Mouse (Mus musculus): ENCODE results near the gene Xpo6. TPM values are rescaled to one million over a fixed set of nuclear protein-coding genes. Genes with fewer than 3 reads are reported as not detected.
A peak's percentile ranks its signal among the peaks of the same experiment; 100 is the strongest.

Xpo6 gene
- polyA plus RNA-seq, 1 experiment from 2014 or later: 20.0 TPM

DNA sequence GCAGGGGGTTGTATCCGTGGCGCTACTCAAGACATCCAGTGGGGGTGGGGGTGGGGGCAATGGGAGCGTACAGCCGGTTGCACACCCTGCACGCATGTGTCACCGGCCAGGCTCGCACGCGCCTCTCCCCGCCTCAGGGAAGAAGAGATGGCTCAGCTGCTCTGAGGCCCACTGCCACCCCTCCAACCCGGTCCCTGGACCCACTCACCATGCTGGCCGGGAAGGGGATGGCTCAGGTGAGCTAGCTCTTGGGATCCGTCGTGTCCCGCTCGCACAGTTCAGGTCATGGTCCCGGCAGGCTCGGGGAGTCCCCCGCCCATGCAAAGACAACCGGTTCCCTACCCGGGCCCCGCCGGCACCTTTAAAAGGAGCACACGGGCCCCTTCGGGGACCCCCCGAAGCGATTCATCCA lies 604 bp downstream of the Xpo6 start:
- 2% methylated on average over 24 of the region's 27 CpGs for WGBS
- Histone ChIP-seq H3K4me2 (replicated peaks; ENCODE audit: low read depth) (peak overlapping the region; percentile 94), H3K9ac (ENCODE audit: low read depth, low read length) (peak overlapping the region; percentile 98), H3K4me3 (ENCODE audit: low read depth, low read length) (peak overlapping the region; percentile 91), H3K36me3 (ENCODE audit: control insufficient read depth, insufficient read depth) (no peaks in the 10 kb centered on the region), H3K4me1 (replicated peaks; ENCODE audit: control insufficient read depth, insufficient read depth, low read length) (no peaks in the 10 kb centered on the region), H3K27ac (ENCODE audit: low read depth, low read length) (peak overlapping the region; percentile 91), H3K9me3 (ENCODE audit: control insufficient read depth) (no peaks in the 10 kb centered on the region), H3K27me3 (replicated peaks; ENCODE audit: control insufficient read depth, insufficient read depth, low read length) (no peaks in the 10 kb centered on the region)
- no peak for TF ChIP-seq CTCF (IDR thresholded peaks at IDR 0.05; ENCODE audit: low read depth)
- ATAC-seq: peak; percentile 58

- peak overlapping the region; percentile 98 for H3K9ac ChIP-seq (ENCODE audit: low read depth, low read length)
- H3K27ac ChIP-seq (ENCODE audit: low read depth, low read length): no peak overlapping the region
- H3K9me3 ChIP-seq (ENCODE audit: control insufficient read depth): no peaks in the 10 kb centered on the region
- H3K27me3 ChIP-seq (replicated peaks; ENCODE audit: control insufficient read depth, insufficient read depth, low read length): no peaks in the 10 kb centered on the region
- no peaks in the 10 kb centered on the region for H3K36me3 ChIP-seq (ENCODE audit: control insufficient read depth, insufficient read depth)
- ATAC-seq: no peak
- H3K4me1 ChIP-seq (replicated peaks; ENCODE audit: control insufficient read depth, insufficient read depth, low read length): no peaks in the 10 kb centered on the region
- H3K4me2 ChIP-seq (replicated peaks; ENCODE audit: low read depth): peak overlapping the region; percentile 94
- TF ChIP-seq CTCF (IDR thresholded peaks at IDR 0.05; ENCODE audit: low read depth): no peak
- peak overlapping the region; percentile 91 for H3K4me3 ChIP-seq (ENCODE audit: low read depth, low read length)
- WGBS: 5% methylated on average over 1 of the region's 1 CpGs
Measured at GRCm38 (mm10) chr7:126198926-126199325, 1.4 kb downstream of the Xpo6 start.

DNA sequence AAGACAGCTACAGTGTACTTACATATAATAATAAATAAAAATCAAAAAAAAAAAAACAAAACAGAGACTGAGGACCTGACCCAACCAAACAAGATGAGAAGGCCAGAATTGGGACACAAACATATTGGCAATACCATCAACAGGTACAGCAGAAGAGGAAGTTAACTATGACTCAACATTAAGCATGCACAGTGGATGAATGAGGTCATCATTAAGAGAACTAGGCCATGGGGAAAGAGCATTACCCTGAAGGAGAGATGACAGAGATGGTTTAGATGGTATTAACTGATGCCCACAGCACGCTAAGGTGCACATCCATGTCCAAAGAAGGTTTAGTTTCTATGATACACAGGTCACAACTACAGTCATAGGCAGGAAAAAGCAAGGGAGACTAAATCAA lies 6.1 kb downstream of the Xpo6 start:
- Histone ChIP-seq H3K4me1 (replicated peaks; ENCODE audit: control insufficient read depth, insufficient read depth, low read length) (no peaks in the 10 kb centered on the region), H3K4me3 (ENCODE audit: low read depth, low read length) (no peak overlapping the region), H3K27ac (ENCODE audit: low read depth, low read length) (no peak overlapping the region), H3K9ac (ENCODE audit: low read depth, low read length) (no peak overlapping the region), H3K36me3 (ENCODE audit: control insufficient read depth, insufficient read depth) (no peaks in the 10 kb centered on the region), H3K27me3 (replicated peaks; ENCODE audit: control insufficient read depth, insufficient read depth, low read length) (no peaks in the 10 kb centered on the region), H3K9me3 (ENCODE audit: control insufficient read depth) (no peaks in the 10 kb centered on the region), H3K4me2 (replicated peaks; ENCODE audit: low read depth) (no peak overlapping the region)
- TF ChIP-seq CTCF (IDR thresholded peaks at IDR 0.05; ENCODE audit: low read depth): no peak
- ATAC-seq: no peak
- WGBS: 100% methylated on average over 1 of the region's 1 CpGs

DNA sequence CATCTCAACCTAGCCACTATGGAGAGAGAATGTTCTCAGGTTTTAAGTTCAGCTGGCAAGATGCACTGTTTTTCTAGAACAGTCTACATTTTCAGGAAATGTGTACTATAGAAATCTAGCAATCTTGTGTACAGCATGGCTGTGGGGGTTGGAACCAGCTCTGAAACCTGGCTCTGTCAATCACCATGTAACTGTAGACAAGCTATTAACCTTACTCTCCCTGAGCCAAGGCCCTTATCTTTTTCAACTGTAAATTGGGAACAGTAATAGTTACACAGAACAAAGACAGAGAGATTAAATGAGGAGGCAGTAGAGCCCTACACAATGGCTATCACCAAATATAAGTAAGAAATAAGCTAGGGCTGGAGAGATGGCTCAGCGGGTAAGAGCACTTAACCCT lies 8.8 kb downstream of the Xpo6 start:
- Histone ChIP-seq H3K4me1 (replicated peaks; ENCODE audit: control insufficient read depth, insufficient read depth, low read length) (no peaks in the 10 kb centered on the region), H3K36me3 (ENCODE audit: control insufficient read depth, insufficient read depth) (no peaks in the 10 kb centered on the region), H3K9me3 (ENCODE audit: control insufficient read depth) (no peaks in the 10 kb centered on the region), H3K9ac (ENCODE audit: low read depth, low read length) (no peak overlapping the region), H3K27me3 (replicated peaks; ENCODE audit: control insufficient read depth, insufficient read depth, low read length) (no peaks in the 10 kb centered on the region), H3K4me2 (replicated peaks; ENCODE audit: low read depth) (no peak overlapping the region), H3K27ac (ENCODE audit: low read depth, low read length) (no peak overlapping the region), H3K4me3 (ENCODE audit: low read depth, low read length) (no peak overlapping the region)
- 89% methylated on average over 1 of the region's 1 CpGs for WGBS
- no peak for TF ChIP-seq CTCF (IDR thresholded peaks at IDR 0.05; ENCODE audit: low read depth)
- ATAC-seq: no peak

DNA sequence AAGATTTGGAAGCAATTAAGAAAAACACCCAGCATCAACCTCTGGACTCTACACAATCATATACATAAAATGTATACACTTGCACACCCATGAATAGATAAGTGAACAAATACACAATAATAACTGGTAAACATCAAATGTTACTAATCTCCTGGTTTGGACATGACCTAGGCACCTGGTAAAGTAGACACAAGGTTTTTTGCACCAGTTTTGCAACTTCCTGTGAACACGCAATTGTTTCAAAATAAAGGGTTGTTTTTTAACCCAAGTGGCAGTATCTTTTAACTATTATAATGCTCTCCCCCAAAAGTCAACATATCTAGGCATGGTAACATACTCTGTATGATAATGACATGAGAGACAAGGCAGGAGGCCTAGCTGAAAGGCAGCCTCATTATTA lies 10.8 kb downstream of the Xpo6 start:
- ATAC-seq: no peak
- H3K9me3 ChIP-seq (ENCODE audit: control insufficient read depth): no peaks in the 10 kb centered on the region
- no peaks in the 10 kb centered on the region for H3K27me3 ChIP-seq (replicated peaks; ENCODE audit: control insufficient read depth, insufficient read depth, low read length)
- H3K4me1 ChIP-seq (replicated peaks; ENCODE audit: control insufficient read depth, insufficient read depth, low read length): 0 out of 2 replicates have a peak, but pooled peaks cover 7% of the 10 kb centered on the region
- no peaks in the 10 kb centered on the region for H3K36me3 ChIP-seq (ENCODE audit: control insufficient read depth, insufficient read depth)
- no peak overlapping the region for H3K9ac ChIP-seq (ENCODE audit: low read depth, low read length)
- 86% methylated on average over 1 of the region's 1 CpGs for WGBS
- H3K4me2 ChIP-seq (replicated peaks; ENCODE audit: low read depth): no peak overlapping the region
- H3K27ac ChIP-seq (ENCODE audit: low read depth, low read length): no peak overlapping the region
- H3K4me3 ChIP-seq (ENCODE audit: low read depth, low read length): no peak overlapping the region
- no peak for TF ChIP-seq CTCF (IDR thresholded peaks at IDR 0.05; ENCODE audit: low read depth)

GRCm38 (mm10) chr7:126185999-126186398 lies 14.3 kb downstream of the Xpo6 start:
- H3K4me1 ChIP-seq (replicated peaks; ENCODE audit: control insufficient read depth, insufficient read depth, low read length): 0 out of 2 replicates have a peak, but pooled peaks cover 7% of the 10 kb centered on the region
- no peaks in the 10 kb centered on the region for H3K36me3 ChIP-seq (ENCODE audit: control insufficient read depth, insufficient read depth)
- TF ChIP-seq CTCF (IDR thresholded peaks at IDR 0.05; ENCODE audit: low read depth): no peak
- no peaks in the 10 kb centered on the region for H3K27me3 ChIP-seq (replicated peaks; ENCODE audit: control insufficient read depth, insufficient read depth, low read length)
- H3K9ac ChIP-seq (ENCODE audit: low read depth, low read length): no peak overlapping the region
- ATAC-seq: no peak
- no peak overlapping the region for H3K4me3 ChIP-seq (ENCODE audit: low read depth, low read length)
- H3K27ac ChIP-seq (ENCODE audit: low read depth, low read length): no peak overlapping the region
- no peak overlapping the region for H3K4me2 ChIP-seq (replicated peaks; ENCODE audit: low read depth)
- H3K9me3 ChIP-seq (ENCODE audit: control insufficient read depth): no peaks in the 10 kb centered on the region

GRCm38 (mm10) chr7:126183583-126183982 lies 16.7 kb downstream of the Xpo6 start:
- ATAC-seq: no peak
- no peak for TF ChIP-seq CTCF (IDR thresholded peaks at IDR 0.05; ENCODE audit: low read depth)
- H3K4me1 ChIP-seq (replicated peaks; ENCODE audit: control insufficient read depth, insufficient read depth, low read length): 0 out of 2 replicates have a peak, but pooled peaks cover 7% of the 10 kb centered on the region
- WGBS: 21% methylated on average over 1 of the region's 1 CpGs
- no peak overlapping the region for H3K4me2 ChIP-seq (replicated peaks; ENCODE audit: low read depth)
- H3K27me3 ChIP-seq (replicated peaks; ENCODE audit: control insufficient read depth, insufficient read depth, low read length): no peaks in the 10 kb centered on the region
- no peaks in the 10 kb centered on the region for H3K9me3 ChIP-seq (ENCODE audit: control insufficient read depth)
- H3K36me3 ChIP-seq (ENCODE audit: control insufficient read depth, insufficient read depth): no peaks in the 10 kb centered on the region
- no peak overlapping the region for H3K9ac ChIP-seq (ENCODE audit: low read depth, low read length)
- H3K27ac ChIP-seq (ENCODE audit: low read depth, low read length): no peak overlapping the region
- H3K4me3 ChIP-seq (ENCODE audit: low read depth, low read length): no peak overlapping the region
